Mouse (Mus musculus) lung, adult 2 months (tissue): ENCODE measurements at regions not wholly inside any gene's neighbourhood (a gene's known extent, or its start where the extent isn't known, plus 50 kb on each side); places are given as distances from the start of the nearest gene placed in this dataset.

Experiments used
- DNase-seq: peaks from one replicate; pipeline ENCODE4 v3.0.0; 2022
- H3K4me1 ChIP-seq: fragments of 200-500 bp; 2 replicates; pipeline ENCODE4 v1.6.1; 2011; ENCODE audit warnings: low read length; ENCODE audit not compliant: control insufficient read depth, insufficient read depth
- H3K4me3 ChIP-seq: fragments of 200-500 bp; replicated peaks from 2 replicates; pipeline ENCODE3; 2011; ENCODE audit warnings: low read depth, mild to moderate bottlenecking, control low read depth, low read length; ENCODE audit errors: extremely low read depth
- CTCF ChIP-seq: fragments of 200-500 bp; IDR thresholded peaks from 2 replicates; pipeline ENCODE4 v1.5.1; 2011; ENCODE audit warnings: mild to moderate bottlenecking, low read length, control low read depth; ENCODE audit not compliant: insufficient read depth
- POLR2A ChIP-seq: fragments of 200-500 bp; IDR thresholded peaks from 2 replicates; pipeline ENCODE4 v1.6.1; 2011; ENCODE audit warnings: low read depth, mild to moderate bottlenecking, control low read depth, low read length, borderline replicate concordance; ENCODE audit errors: extremely low read depth
- WGBS: fragments of 180-500 bp; shearing (Covaris S2); methylation state at CpG from one replicate; pipeline ENCODE4 v1.1.7; 2018; 5-methylcytosine and 5-hydroxymethylcytosine counted together

- no peak for TF ChIP-seq POLR2A
- TF ChIP-seq CTCF: no peak
- WGBS: 82% methylated on average over 3 of the region's 3 CpGs
- H3K4me3 ChIP-seq: no peak overlapping the region
- DNase-seq: no peak
- H3K4me1 ChIP-seq: no peaks in the 10 kb centered on the region
Observed at GRCm38 (mm10) chr15:56007376-56007775, 1470.0 kb downstream of the Slc22a22 start.

GRCm38 (mm10) chr15:56005361-56005760, 1472.1 kb downstream of the Slc22a22 start:
- Histone ChIP-seq H3K4me1 (no peaks in the 10 kb centered on the region), H3K4me3 (no peak overlapping the region)
- TF ChIP-seq POLR2A (no peak), CTCF (no peak)
- no peak for DNase-seq
- 78% methylated on average over 8 of the region's 8 CpGs for WGBS

DNA sequence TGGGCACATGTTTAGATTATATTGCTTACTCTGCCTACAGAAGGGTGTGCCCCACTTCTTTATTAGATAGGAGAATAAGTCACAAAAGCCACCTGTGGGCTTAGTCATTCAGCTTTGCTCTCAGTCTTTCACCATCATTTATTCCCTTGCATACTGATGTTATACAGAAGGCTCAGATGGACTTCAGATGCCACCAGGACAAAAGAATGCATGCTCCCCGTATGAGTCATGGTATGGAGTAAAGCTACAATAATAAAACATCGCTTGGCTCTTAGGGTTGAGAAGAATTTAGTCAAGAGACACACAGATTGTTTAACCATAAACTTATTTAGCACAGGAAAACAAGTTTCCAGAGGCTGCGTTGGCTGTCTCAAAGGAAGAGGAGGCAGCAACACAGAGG, 1473.5 kb downstream of the Slc22a22 start:
- 82% methylated on average over 3 of the region's 3 CpGs for WGBS
- Histone ChIP-seq H3K4me3 (no peak overlapping the region), H3K4me1 (no peaks in the 10 kb centered on the region)
- DNase-seq: no peak
- TF ChIP-seq CTCF (no peak), POLR2A (no peak)

GRCm38 (mm10) chr15:55999605-56000004, 1477.8 kb downstream of the Slc22a22 start:
- TF ChIP-seq CTCF (no peak), POLR2A (no peak)
- no peak for DNase-seq
- 86% methylated on average over 4 of the region's 4 CpGs for WGBS
- no peak overlapping the region for H3K4me3 ChIP-seq
- no peaks in the 10 kb centered on the region for H3K4me1 ChIP-seq

GRCm38 (mm10) chr15:55997977-55998376, 1479.4 kb downstream of the Slc22a22 start:
- TF ChIP-seq POLR2A: no peak
- TF ChIP-seq CTCF: no peak
- no peak for DNase-seq
- WGBS: 72% methylated on average over 4 of the region's 4 CpGs
- H3K4me1 ChIP-seq: no peaks in the 10 kb centered on the region
- no peak overlapping the region for H3K4me3 ChIP-seq

DNA sequence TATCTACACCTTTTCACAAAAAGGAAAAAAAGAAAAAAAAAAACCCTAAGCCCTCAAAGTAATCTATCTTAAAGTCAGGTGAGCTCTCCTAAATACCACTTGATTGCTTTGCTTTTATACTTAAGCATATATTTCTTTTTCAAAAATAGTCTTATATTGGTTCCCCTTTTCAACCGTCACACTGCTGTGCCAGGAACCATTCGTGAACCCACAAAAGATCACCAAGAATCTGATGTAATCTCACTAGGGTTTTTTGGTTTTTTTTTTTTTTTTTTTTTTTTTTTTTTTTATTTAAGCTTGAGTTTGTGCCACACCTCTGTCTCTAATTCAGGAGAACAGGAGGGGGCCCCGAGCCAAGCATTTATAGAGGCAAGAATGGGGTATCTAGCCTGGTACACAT, 1482.7 kb downstream of the Slc22a22 start:
- Histone ChIP-seq H3K4me3 (no peak overlapping the region), H3K4me1 (no peaks in the 10 kb centered on the region)
- WGBS: 75% methylated on average over 3 of the region's 3 CpGs
- TF ChIP-seq POLR2A (no peak), CTCF (no peak)
- no peak for DNase-seq

GRCm38 (mm10) chr15:55975843-55976242, 1501.6 kb downstream of the Slc22a22 start:
- no peak for DNase-seq
- TF ChIP-seq POLR2A: no peak
- no peak for TF ChIP-seq CTCF
- WGBS: 81% methylated on average over 14 of the region's 14 CpGs
- Histone ChIP-seq H3K4me1 (no peaks in the 10 kb centered on the region), H3K4me3 (no peak overlapping the region)

DNA sequence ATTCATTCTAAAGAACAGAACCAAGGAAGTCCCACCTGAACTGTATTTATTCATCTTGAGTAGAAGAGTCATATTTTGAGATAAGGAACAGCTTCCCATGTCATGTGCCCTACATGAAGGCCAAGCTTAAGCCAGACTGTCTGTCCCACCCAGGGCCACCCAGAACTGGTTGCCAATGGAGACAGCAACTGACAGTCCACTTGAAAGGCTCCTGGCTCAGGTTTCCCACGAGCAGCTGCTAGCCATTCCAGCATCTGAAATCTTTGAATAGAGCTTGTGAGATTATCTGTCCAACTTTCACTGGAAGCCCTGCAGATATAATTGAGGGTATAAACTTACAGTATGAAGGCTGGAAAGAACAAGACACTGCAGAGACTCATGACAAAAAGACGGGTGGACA, 1510.6 kb downstream of the Slc22a22 start:
- Histone ChIP-seq H3K4me1 (no peaks in the 10 kb centered on the region), H3K4me3 (no peak overlapping the region)
- WGBS: 50% methylated on average over 2 of the region's 2 CpGs
- TF ChIP-seq CTCF (no peak), POLR2A (no peak)
- DNase-seq: no peak

DNA sequence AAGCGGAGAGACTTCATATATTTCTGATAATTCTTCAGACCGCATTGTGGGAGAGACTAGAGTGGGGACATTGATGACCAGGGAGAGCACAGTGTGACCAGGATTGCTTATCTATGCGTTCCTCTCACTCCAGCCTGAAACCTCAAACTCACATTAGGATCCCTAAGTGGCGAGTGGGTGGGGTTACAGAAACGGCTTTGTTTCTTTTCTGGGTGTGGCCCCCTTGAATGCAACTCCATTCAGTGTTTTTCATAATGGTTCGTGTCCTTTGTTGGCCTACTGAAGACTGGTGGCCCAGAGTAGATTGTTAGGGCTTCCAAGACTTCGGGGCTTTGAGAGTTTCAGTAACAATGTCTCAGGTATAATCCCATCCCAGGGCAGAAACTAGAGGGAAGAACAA, 1512.1 kb downstream of the Slc22a22 start:
- 70% methylated on average over 7 of the region's 7 CpGs for WGBS
- TF ChIP-seq CTCF: no peak
- TF ChIP-seq POLR2A: no peak
- H3K4me1 ChIP-seq: no peaks in the 10 kb centered on the region
- H3K4me3 ChIP-seq: no peak overlapping the region
- no peak for DNase-seq

DNA sequence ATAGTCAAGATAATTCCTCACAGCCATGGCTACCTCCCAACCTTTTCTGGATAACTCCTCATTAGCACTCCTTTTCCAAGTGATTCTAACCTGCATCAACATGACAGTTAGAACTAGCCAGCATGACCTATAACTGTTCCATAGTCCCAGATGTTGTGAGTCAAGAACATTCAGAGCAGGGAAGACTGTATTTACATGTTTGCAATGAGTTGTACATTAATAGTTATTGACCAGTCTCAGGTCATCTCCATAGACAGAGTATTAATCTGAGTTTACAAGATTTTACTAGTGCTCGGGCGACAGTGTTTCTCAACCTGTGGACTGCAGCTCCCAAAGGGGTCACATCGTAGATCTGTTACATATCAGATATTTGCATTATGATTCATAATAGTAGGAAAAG, 1515.3 kb downstream of the Slc22a22 start:
- 93% methylated on average over 3 of the region's 3 CpGs for WGBS
- Histone ChIP-seq H3K4me3 (no peak overlapping the region), H3K4me1 (no peaks in the 10 kb centered on the region)
- TF ChIP-seq CTCF: no peak
- TF ChIP-seq POLR2A: no peak
- DNase-seq: no peak
